Mouse (Mus musculus) c-Kit-negative CD71-positive TER-119-positive erythroid progenitor cells, embryonic 14.5 days (primary cell): Measurements from ENCODE around the gene Alk.
"Not testable (repeated sequence)": the region's sequence is repeated elsewhere in the genome, so short reads cannot be mapped to it uniquely, and the experiment has no call there.

Experiments
- DNase-seq: peaks from one replicate; pipeline ENCODE4 v3.0.0-alpha.2; 2013; ENCODE audit warnings: low read depth, low spot score

Alk gene

GRCm38 (mm10) chr17:72528481-72528880 lies 75.9 kb downstream of the Alk start:
- DNase-seq = no peak

DNA sequence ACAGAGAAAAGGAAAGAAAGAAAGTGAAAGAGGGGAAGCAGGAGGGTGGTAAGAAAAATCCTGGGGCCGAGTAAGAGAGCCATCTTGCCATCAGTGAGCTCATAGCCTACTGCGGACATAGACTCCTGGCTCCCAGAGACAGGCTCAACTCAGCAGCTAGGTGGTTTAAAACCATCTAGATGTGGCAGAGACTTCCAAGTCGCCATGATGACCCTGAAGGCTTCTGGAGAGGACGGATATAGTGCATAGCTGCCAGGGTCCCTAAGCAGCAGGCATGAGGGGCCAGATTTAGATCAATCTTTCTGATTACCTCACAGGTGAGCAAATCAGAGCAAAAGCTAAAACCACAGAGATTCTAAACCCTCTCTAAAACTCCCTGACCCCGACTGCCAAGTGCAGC lies 76.9 kb downstream of the Alk start:
- no peak for DNase-seq

GRCm38 (mm10) chr17:72526356-72526755 lies 78.1 kb downstream of the Alk start:
- no peak for DNase-seq

- no peak for DNase-seq
These were observed 79.6 kb downstream of the Alk start for GRCm38 (mm10) chr17:72524839-72525238.

GRCm38 (mm10) chr17:72523006-72523405 lies 81.4 kb downstream of the Alk start:
- DNase-seq = no peak

DNA sequence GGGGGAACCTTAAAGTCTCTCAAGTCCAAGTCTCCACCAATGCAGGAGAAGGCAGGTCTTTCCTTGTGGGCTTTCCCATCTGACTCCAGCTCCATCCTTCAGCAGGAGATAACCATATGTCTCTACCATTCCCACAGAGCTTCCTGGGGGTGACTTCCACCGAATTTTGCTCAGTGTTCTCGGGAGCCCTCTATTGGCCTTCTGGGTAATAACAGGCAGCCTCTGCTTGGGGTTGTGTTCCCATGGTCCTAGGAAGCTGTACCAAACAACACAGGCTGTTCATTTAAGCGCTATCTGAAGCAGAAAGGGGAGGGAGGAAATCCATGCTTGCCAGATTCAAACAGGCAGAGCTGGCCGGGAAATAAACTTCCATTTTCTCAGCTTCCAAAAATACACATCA lies 82.0 kb downstream of the Alk start:
- no peak for DNase-seq

- DNase-seq = no peak
These were observed 83.1 kb downstream of the Alk start for GRCm38 (mm10) chr17:72521353-72521752.

GRCm38 (mm10) chr17:72510746-72511145 lies 93.7 kb downstream of the Alk start:
- DNase-seq = no peak

GRCm38 (mm10) chr17:72508678-72509394 lies 95.6 kb downstream of the Alk start:
- DNase-seq = no peak

GRCm38 (mm10) chr17:72505213-72505612 lies 99.2 kb downstream of the Alk start:
- no peak for DNase-seq

DNA sequence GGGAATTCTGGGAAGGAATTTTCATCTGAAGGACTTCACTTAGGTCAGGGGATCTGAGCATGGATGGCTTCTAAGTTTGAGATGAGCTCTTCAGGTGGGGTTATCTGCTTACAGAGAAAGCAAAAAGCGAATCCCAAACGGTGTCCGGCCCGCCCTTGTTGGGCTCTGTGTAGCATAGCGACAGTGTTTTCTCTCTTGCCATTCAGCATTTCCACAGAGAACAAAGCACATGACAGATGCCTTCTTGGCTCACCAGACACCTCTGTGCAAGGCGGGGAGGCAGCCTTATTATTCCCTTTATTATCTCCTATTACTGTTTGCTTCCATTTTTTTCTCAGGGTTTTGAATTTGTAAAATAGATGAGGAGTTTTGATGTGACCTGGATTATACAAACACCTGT lies 99.8 kb downstream of the Alk start:
- no peak for DNase-seq

- DNase-seq = no peak
These were observed 109.0 kb downstream of the Alk start for GRCm38 (mm10) chr17:72495395-72495794.

DNA sequence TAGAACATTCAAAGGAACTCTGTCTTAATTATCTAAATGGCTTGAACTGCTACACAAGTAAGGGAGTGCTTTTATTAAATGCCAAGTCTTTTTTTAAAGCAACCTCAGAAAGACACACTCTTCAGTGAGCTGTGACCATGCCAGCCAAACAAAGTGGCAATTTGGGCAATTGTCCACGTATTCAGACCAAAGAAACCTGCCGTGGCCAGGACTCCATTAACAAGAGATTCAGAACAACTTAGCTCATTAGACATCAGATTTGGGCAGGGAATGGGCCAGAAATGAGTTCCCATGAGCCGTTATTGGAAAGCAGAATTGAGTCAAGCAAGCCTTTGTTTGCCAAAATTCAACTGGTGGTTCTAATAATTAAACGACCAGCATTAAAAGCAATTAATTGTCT lies 118.8 kb downstream of the Alk start:
- DNase-seq = no peak

DNA sequence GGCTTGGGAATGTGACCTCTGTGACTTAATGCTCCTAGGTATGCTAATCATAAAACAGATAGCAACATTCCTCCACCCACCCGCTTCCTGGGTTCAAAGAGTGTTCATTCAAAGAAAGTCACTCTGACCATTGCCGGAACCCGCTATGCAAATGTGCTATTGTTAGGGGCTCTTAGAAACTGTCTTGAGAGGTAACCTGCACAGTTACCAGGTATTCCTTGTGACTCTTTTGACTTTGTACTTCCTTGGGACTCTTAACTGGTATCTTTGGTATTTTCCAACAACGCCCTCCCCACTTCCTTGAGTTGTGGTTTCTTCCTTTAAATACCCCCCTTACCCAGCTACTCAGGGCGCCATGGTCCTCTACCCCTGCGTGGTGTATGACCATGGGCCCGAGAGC lies 125.2 kb downstream of the Alk start:
- DNase-seq = not testable (repeated sequence)

- no peak for DNase-seq
These were observed 126.5 kb downstream of the Alk start for GRCm38 (mm10) chr17:72477889-72478405.

DNA sequence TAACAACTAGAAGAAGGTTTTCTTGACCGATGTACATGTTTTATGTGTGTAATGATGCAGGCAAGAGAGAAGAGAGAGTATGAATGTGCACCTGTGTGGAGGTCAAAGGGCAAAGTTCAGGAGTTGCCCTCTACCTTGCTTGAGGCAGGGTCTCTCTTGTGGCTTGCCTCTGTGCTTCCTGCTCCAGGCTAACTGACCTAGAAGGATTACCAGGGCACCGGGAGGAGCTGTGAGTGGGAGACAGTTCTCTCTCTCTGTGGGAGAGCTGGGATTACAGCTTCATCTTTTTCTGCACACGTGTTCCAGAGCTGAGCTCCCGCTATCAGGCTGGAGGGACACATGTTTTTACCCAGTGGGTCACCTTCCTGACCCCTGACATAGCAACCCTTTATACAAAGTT lies 127.5 kb downstream of the Alk start:
- no peak for DNase-seq

- no peak for DNase-seq
These were observed 130.3 kb downstream of the Alk start for GRCm38 (mm10) chr17:72474166-72474565.

- no peak for DNase-seq
These were observed 155.9 kb downstream of the Alk start for GRCm38 (mm10) chr17:72448477-72448876.

DNA sequence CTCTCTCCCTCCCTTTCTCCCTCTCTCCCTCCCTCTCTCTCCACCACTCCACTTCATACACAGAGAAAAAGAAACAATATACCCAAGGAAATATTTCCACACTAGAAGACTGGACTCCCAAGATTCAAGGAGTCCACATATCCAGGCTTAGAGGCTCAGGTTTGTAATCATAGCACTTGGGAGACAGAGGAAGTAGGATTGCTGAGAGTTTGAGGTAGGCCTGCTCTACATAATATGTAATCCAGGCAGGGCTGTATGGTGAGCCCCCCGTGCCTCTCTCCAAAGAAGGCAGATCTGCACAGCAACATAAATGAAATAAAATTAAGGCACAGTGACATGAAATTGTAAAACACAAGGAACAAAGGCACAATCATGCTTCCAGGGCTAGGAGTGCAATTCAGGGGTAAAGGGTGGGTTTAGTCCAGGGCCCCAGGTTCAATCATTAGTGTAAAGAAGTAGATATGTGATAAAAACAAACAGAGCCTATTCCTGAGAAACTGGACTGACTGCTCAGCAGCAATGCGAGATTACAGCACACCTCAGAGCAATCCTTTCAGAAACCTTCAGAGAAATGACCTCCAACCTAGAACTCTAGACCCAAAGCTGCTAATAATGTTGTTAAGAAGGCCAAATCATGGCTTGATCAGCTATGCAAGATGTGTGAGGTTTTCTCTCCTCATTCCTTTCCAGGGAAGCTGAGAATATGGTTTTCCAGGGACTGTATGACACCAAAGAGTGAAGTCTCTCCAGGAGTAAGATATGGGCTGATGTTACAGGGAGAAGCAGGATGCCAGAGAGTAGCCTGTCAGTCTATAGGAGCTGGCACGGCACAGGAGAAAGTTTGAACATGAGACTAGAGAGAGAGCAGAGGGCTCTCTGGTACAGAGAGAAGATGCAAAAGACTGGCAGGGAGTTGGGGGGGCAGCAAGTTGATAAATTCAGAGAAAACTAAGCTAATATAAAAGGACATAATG lies 158.9 kb downstream of the Alk start:
- DNase-seq = no peak

DNA sequence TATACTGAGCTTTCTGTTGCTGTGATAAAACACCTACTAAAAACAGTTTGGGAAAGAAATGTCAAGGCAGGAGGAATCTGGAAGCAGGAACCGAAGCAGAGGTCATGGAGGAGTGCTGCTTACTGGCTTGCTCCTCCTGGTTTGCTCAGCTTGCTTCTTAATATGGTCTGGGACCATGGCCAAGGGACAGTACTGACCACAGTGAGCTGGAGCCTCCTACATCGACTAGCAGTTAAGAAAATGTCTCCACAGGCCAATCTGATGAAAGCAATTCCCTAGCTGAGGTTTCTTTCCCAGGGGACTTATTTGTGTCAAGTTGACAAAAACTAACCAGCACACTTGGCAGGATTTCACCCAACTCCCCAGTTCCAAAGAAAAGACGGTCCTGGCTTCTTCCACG lies 187.0 kb downstream of the Alk start:
- no peak for DNase-seq

DNA sequence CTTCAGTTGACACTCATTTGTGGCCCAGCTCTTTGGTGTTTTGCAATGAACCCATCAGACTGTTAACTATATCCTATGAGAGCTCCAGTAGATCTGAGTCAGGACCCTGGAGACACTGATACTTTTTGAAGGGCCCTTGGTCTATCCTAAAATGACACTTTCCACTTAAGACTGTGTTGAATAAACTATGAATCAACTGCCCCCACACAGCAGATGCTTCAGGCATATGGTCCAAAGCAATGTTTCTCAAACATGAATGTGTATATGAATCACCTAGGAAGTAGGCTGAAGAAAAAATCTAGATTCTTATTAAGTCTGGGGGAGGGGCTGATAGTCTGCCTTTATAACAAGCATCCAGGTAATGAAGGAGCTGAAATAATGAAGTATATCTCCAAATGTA lies 189.8 kb downstream of the Alk start:
- no peak for DNase-seq

DNA sequence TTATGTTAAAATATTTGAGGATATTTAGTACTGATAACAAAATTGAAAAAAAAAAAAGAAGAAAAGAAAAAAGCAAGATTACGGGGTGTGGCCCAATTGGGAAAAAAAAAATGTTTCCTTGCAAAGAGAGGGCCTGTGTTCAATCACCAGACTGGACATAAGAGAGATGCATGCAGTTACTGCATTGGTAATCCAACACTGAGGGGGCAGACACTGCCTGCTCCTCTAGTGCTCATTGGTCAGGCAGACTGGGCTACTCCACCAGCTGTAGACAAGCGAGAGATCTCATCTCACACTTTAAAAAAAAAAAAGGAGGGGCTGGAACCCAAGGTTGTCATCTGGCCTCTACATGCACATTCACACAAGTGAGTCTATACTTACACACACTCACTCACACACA lies 199.6 kb downstream of the Alk start:
- no peak for DNase-seq

DNA sequence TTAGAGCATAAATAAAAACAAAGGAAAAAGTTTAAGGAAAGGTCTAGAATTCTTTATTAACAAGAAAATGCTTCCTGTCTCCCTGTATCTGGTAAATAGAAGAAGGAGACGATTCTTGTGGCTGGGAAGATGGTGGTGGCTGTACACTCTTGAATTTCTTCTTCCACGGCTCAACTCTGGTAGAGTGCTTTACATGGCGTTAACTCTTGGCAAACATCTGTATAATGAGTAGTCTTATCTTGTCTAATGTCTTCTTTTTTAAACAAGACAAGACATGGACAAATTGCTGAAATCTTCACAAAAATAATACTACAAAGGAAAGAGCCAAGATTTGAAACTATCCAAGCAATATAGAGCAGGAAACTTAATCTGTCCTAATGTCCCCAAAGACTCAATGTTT lies 202.6 kb downstream of the Alk start:
- DNase-seq = no peak
